Mouse (Mus musculus): ENCODE results near the gene Ccr5.
"Not testable (repeated sequence)": the region's sequence is repeated elsewhere in the genome, so short reads cannot be mapped to it uniquely, and the experiment has no call there.

Gene Ccr5

GRCm38 (mm10) chr9:124121387-124122184 is at the start of gene Ccr5:
Gene Ccr5, plus strand, starts transcription at chr9:124121543.
- DNase-seq (ENCODE audit: low spot score), result no peak

GRCm38 (mm10) chr9:124079803-124080202 is 41.5 kb upstream of the Ccr5 start:
- no peak for DNase-seq (ENCODE audit: low spot score)

GRCm38 (mm10) chr9:124080471-124080870 is 40.9 kb upstream of the Ccr5 start:
- DNase-seq (ENCODE audit: low spot score), result not testable (repeated sequence)

- no peak for DNase-seq (ENCODE audit: low spot score)
Measured at GRCm38 (mm10) chr9:124090441-124090840, 30.9 kb upstream of the Ccr5 start.

GRCm38 (mm10) chr9:124099127-124099526 is 22.2 kb upstream of the Ccr5 start:
- DNase-seq (ENCODE audit: low spot score), result no peak

- no peak for DNase-seq (ENCODE audit: low spot score)
Measured at GRCm38 (mm10) chr9:124100357-124100756, 21.0 kb upstream of the Ccr5 start.

- no peak for DNase-seq (ENCODE audit: low spot score)
Measured at GRCm38 (mm10) chr9:124101723-124102122, 19.6 kb upstream of the Ccr5 start, which contains the start of gene Ccr2. Gene Ccr2, plus strand, starts transcription at chr9:124101950.

- no peak for DNase-seq (ENCODE audit: low spot score)
Measured at GRCm38 (mm10) chr9:124103199-124103598, 18.1 kb upstream of the Ccr5 start.

GRCm38 (mm10) chr9:124105196-124105595 is 16.1 kb upstream of the Ccr5 start:
- DNase-seq (ENCODE audit: low spot score), result no peak

GRCm38 (mm10) chr9:124107232-124107631 is 14.1 kb upstream of the Ccr5 start:
- DNase-seq (ENCODE audit: low spot score), result no peak

- DNase-seq (ENCODE audit: low spot score), result no peak
Measured at GRCm38 (mm10) chr9:124108356-124109127, 12.8 kb upstream of the Ccr5 start.

GRCm38 (mm10) chr9:124111997-124112396 is 9.3 kb upstream of the Ccr5 start:
- DNase-seq (ENCODE audit: low spot score), result no peak

- no peak for DNase-seq (ENCODE audit: low spot score)
Measured at GRCm38 (mm10) chr9:124112591-124113239, 8.6 kb upstream of the Ccr5 start.

- no peak for DNase-seq (ENCODE audit: low spot score)
Measured at GRCm38 (mm10) chr9:124113777-124114176, 7.6 kb upstream of the Ccr5 start.

- peak; percentile 41 for DNase-seq (ENCODE audit: low spot score)
Measured at GRCm38 (mm10) chr9:124118489-124118888, 2.9 kb upstream of the Ccr5 start.

- no peak for DNase-seq (ENCODE audit: low spot score)
Measured at GRCm38 (mm10) chr9:124125576-124125975, 4.2 kb downstream of the Ccr5 start.

- DNase-seq (ENCODE audit: low spot score), result no peak
Measured at GRCm38 (mm10) chr9:124126373-124126772, 5.0 kb downstream of the Ccr5 start.

GRCm38 (mm10) chr9:124127412-124127811 is 6.1 kb downstream of the Ccr5 start:
- no peak for DNase-seq (ENCODE audit: low spot score)

GRCm38 (mm10) chr9:124128379-124128778 is 7.0 kb downstream of the Ccr5 start:
- DNase-seq (ENCODE audit: low spot score), result no peak

GRCm38 (mm10) chr9:124132899-124133298 is 11.6 kb downstream of the Ccr5 start:
- DNase-seq (ENCODE audit: low spot score), result not testable (repeated sequence)

- not testable (repeated sequence) for DNase-seq (ENCODE audit: low spot score)
Measured at GRCm38 (mm10) chr9:124134919-124135318, 13.6 kb downstream of the Ccr5 start.

- DNase-seq (ENCODE audit: low spot score), result no peak
Measured at GRCm38 (mm10) chr9:124137619-124138018, 16.3 kb downstream of the Ccr5 start.
